Mouse (Mus musculus) ovary, adult 18-20 months (tissue): ENCODE measurements around the gene Skp2.
"Not testable (repeated sequence)": the region's sequence is repeated elsewhere in the genome, so short reads cannot be mapped to it uniquely, and the experiment has no call there.

ENCODE experiments used
- DNase-seq: peaks from one replicate; pipeline ENCODE4 v3.0.0; 2022; ENCODE audit warnings: low spot score, mixed read lengths

Skp2 gene

GRCm38 (mm10) chr15:9155325-9155724 is at the start of gene Skp2:
Skp2 (minus strand) TSS chr15:9155425.
- DNase-seq, result no peak

GRCm38 (mm10) chr15:9198421-9198820 is 43.2 kb upstream of the Skp2 start:
- DNase-seq, result no peak

GRCm38 (mm10) chr15:9192685-9193084 is 37.5 kb upstream of the Skp2 start:
- DNase-seq, result not testable (repeated sequence)

- no peak for DNase-seq
Observed at GRCm38 (mm10) chr15:9189796-9190195, 34.6 kb upstream of the Skp2 start.

GRCm38 (mm10) chr15:9183995-9184394 is 28.8 kb upstream of the Skp2 start:
- DNase-seq, result no peak

- no peak for DNase-seq
Observed at GRCm38 (mm10) chr15:9177038-9177437, 21.8 kb upstream of the Skp2 start.

GRCm38 (mm10) chr15:9164125-9164524 is 8.9 kb upstream of the Skp2 start:
- no peak for DNase-seq

- no peak for DNase-seq
Observed at GRCm38 (mm10) chr15:9162557-9163070, 7.4 kb upstream of the Skp2 start.

GRCm38 (mm10) chr15:9140684-9141171 is 14.5 kb downstream of the Skp2 start:
- DNase-seq, result peak; percentile 20

- DNase-seq, result peak; percentile 95
Observed at GRCm38 (mm10) chr15:9140252-9140680, 15.0 kb downstream of the Skp2 start, which contains the start of gene Lmbrd2. Lmbrd2 (plus strand) TSS chr15:9140550.

- DNase-seq, result no peak
Observed at GRCm38 (mm10) chr15:9139447-9139846, 15.8 kb downstream of the Skp2 start.

- DNase-seq, result no peak
Observed at GRCm38 (mm10) chr15:9134891-9135507, 20.2 kb downstream of the Skp2 start.

GRCm38 (mm10) chr15:9132693-9133443 is 22.4 kb downstream of the Skp2 start:
- DNase-seq, result no peak

- DNase-seq, result no peak
Observed at GRCm38 (mm10) chr15:9131499-9131888, 23.7 kb downstream of the Skp2 start.

GRCm38 (mm10) chr15:9130772-9131498 is 24.3 kb downstream of the Skp2 start:
- DNase-seq, result no peak

- DNase-seq, result no peak
Observed at GRCm38 (mm10) chr15:9127051-9127791, 28.0 kb downstream of the Skp2 start.

- DNase-seq, result no peak
Observed at GRCm38 (mm10) chr15:9124856-9125255, 30.4 kb downstream of the Skp2 start.

- DNase-seq, result no peak
Observed at GRCm38 (mm10) chr15:9122989-9123388, 32.2 kb downstream of the Skp2 start.

- no peak for DNase-seq
Observed at GRCm38 (mm10) chr15:9120081-9120480, 35.1 kb downstream of the Skp2 start.

GRCm38 (mm10) chr15:9118852-9119251 is 36.4 kb downstream of the Skp2 start:
- no peak for DNase-seq

GRCm38 (mm10) chr15:9114599-9114998 is 40.6 kb downstream of the Skp2 start:
- no peak for DNase-seq

GRCm38 (mm10) chr15:9114131-9114530 is 41.1 kb downstream of the Skp2 start:
- DNase-seq, result no peak
